Mouse (Mus musculus): ENCODE results near the gene Slc44a3. TPM values are rescaled to one million over a fixed set of nuclear protein-coding genes. Genes with fewer than 3 reads are reported as not detected.
"Not testable (repeated sequence)": the region's sequence is repeated elsewhere in the genome, so short reads cannot be mapped to it uniquely, and the experiment has no call there.

Gene Slc44a3
- polyA plus RNA-seq, 1 experiment from 2014 or later: 0.77 TPM

- WGBS: 71% methylated on average over 15 of the region's 15 CpGs
- Histone ChIP-seq H3K27ac (replicated peaks) (no peak overlapping the region), H3K4me3 (no peak overlapping the region), H3K4me2 (no peak overlapping the region), H3K9me3 (no peaks in the 10 kb centered on the region), H3K36me3 (no peaks in the 10 kb centered on the region), H3K9ac (no peak overlapping the region), H3K27me3 (no peaks in the 10 kb centered on the region), H3K4me1 (replicated peaks) (peaks cover 4% of the 10 kb centered on the region; the same call in 1 of the 2 replicates)
- ATAC-seq (ENCODE audit: low read depth): no peak
Observed at GRCm38 (mm10) chr3:121547851-121548624, 15.8 kb upstream of the Slc44a3 start.

GRCm38 (mm10) chr3:121540621-121541020 lies 8.4 kb upstream of the Slc44a3 start:
- H3K27me3 ChIP-seq: 0 out of 2 replicates have a peak, but pooled peaks cover 6% of the 10 kb centered on the region
- H3K4me1 ChIP-seq (replicated peaks): peaks cover 13% of the 10 kb centered on the region
- no peak overlapping the region; the same call in 1 of the 2 replicates for H3K4me2 ChIP-seq
- H3K36me3 ChIP-seq: no peaks in the 10 kb centered on the region
- no peak overlapping the region for H3K4me3 ChIP-seq
- H3K27ac ChIP-seq (replicated peaks): no peak overlapping the region
- no peak overlapping the region for H3K9ac ChIP-seq
- 50% methylated on average over 5 of the region's 5 CpGs for WGBS
- no peak for ATAC-seq (ENCODE audit: low read depth)
- H3K9me3 ChIP-seq: no peaks in the 10 kb centered on the region

GRCm38 (mm10) chr3:121539871-121540431 lies 7.7 kb upstream of the Slc44a3 start:
- Histone ChIP-seq H3K4me2 (peak overlapping the region; percentile 26; the same call in 1 of the 2 replicates), H3K4me3 (no peak overlapping the region), H3K36me3 (no peaks in the 10 kb centered on the region), H3K27me3 (peaks cover 8% of the 10 kb centered on the region; the same call in 1 of the 2 replicates), H3K9me3 (no peaks in the 10 kb centered on the region), H3K4me1 (replicated peaks) (peaks cover 13% of the 10 kb centered on the region), H3K27ac (replicated peaks) (no peak overlapping the region), H3K9ac (peak overlapping the region; percentile 44; the same call in 1 of the 2 replicates)
- ATAC-seq (ENCODE audit: low read depth): peak; percentile 70
- 3% methylated on average over 8 of the region's 8 CpGs for WGBS

- not testable (repeated sequence) for H3K36me3 ChIP-seq; ATAC-seq (ENCODE audit: low read depth); H3K4me2 ChIP-seq; H3K9me3 ChIP-seq; H3K27ac ChIP-seq (replicated peaks); H3K4me3 ChIP-seq; H3K9ac ChIP-seq
- WGBS: 60% methylated on average over 3 of the region's 3 CpGs
- Histone ChIP-seq H3K27me3 (peaks cover 19% of the 10 kb centered on the region), H3K4me1 (replicated peaks) (peaks cover 13% of the 10 kb centered on the region)
Observed at GRCm38 (mm10) chr3:121538847-121539246, 6.6 kb upstream of the Slc44a3 start.

GRCm38 (mm10) chr3:121537996-121538395 lies 5.8 kb upstream of the Slc44a3 start:
- no peak overlapping the region for H3K4me3 ChIP-seq
- H3K36me3 ChIP-seq: no peaks in the 10 kb centered on the region
- H3K9me3 ChIP-seq: no peaks in the 10 kb centered on the region
- no peak for ATAC-seq (ENCODE audit: low read depth)
- no peak overlapping the region for H3K4me2 ChIP-seq
- no peak overlapping the region for H3K27ac ChIP-seq (replicated peaks)
- no peak overlapping the region for H3K9ac ChIP-seq
- peaks cover 27% of the 10 kb centered on the region for H3K27me3 ChIP-seq
- peaks cover 13% of the 10 kb centered on the region for H3K4me1 ChIP-seq (replicated peaks)
- 96% methylated on average over 3 of the region's 3 CpGs for WGBS

- Histone ChIP-seq H3K27me3 (peaks cover 35% of the 10 kb centered on the region), H3K9me3 (no peaks in the 10 kb centered on the region), H3K36me3 (no peaks in the 10 kb centered on the region), H3K27ac (replicated peaks) (no peak overlapping the region), H3K4me2 (no peak overlapping the region), H3K9ac (no peak overlapping the region), H3K4me3 (no peak overlapping the region), H3K4me1 (replicated peaks) (peaks cover 20% of the 10 kb centered on the region)
- WGBS: 82% methylated on average over 9 of the region's 9 CpGs
- ATAC-seq (ENCODE audit: low read depth): no peak
Observed at GRCm38 (mm10) chr3:121536803-121537202, 4.6 kb upstream of the Slc44a3 start.

- WGBS: 92% methylated on average over 3 of the region's 3 CpGs
- Histone ChIP-seq H3K4me2 (no peak overlapping the region), H3K27ac (replicated peaks) (no peak overlapping the region), H3K4me3 (no peak overlapping the region), H3K9me3 (no peaks in the 10 kb centered on the region), H3K27me3 (peaks cover 44% of the 10 kb centered on the region), H3K4me1 (replicated peaks) (peaks cover 26% of the 10 kb centered on the region), H3K36me3 (no peaks in the 10 kb centered on the region), H3K9ac (no peak overlapping the region)
- ATAC-seq (ENCODE audit: low read depth): no peak
Observed at GRCm38 (mm10) chr3:121535813-121536504, 3.8 kb upstream of the Slc44a3 start.

- 45% methylated on average over 16 of the region's 16 CpGs for WGBS
- Histone ChIP-seq H3K27ac (replicated peaks) (no peak overlapping the region), H3K4me1 (replicated peaks) (peaks cover 23% of the 10 kb centered on the region), H3K4me2 (peak overlapping the region; percentile 54), H3K9ac (peak overlapping the region; percentile 57; the same call in 1 of the 2 replicates), H3K27me3 (peaks cover 39% of the 10 kb centered on the region), H3K36me3 (no peaks in the 10 kb centered on the region), H3K4me3 (peak overlapping the region; percentile 27), H3K9me3 (no peaks in the 10 kb centered on the region)
- ATAC-seq (ENCODE audit: low read depth): 0 out of 2 replicates have a peak, but pooled peaks have one; percentile 5
Observed at GRCm38 (mm10) chr3:121531370-121532148, 645 bp downstream of the Slc44a3 start.

- H3K36me3 ChIP-seq: no peaks in the 10 kb centered on the region
- WGBS: 29% methylated on average over 10 of the region's 10 CpGs
- no peak for ATAC-seq (ENCODE audit: low read depth)
Observed at GRCm38 (mm10) chr3:121530546-121531258, 1.5 kb downstream of the Slc44a3 start.

GRCm38 (mm10) chr3:121526096-121527093 lies 5.8 kb downstream of the Slc44a3 start:
- H3K9ac ChIP-seq: no peak overlapping the region
- H3K4me2 ChIP-seq: no peak overlapping the region
- H3K36me3 ChIP-seq: no peaks in the 10 kb centered on the region
- 75% methylated on average over 17 of the region's 17 CpGs for WGBS
- no peak for ATAC-seq (ENCODE audit: low read depth)
- no peaks in the 10 kb centered on the region for H3K9me3 ChIP-seq
- peaks cover 6% of the 10 kb centered on the region for H3K27me3 ChIP-seq
- H3K4me3 ChIP-seq: no peak overlapping the region
- H3K27ac ChIP-seq (replicated peaks): no peak overlapping the region
- peaks cover 14% of the 10 kb centered on the region; the same call in 1 of the 2 replicates for H3K4me1 ChIP-seq (replicated peaks)

More at GRCm38 (mm10) chr3:121530546-121531258, 1.5 kb downstream of the Slc44a3 start:
- H3K27me3 ChIP-seq: peaks cover 39% of the 10 kb centered on the region
- H3K27ac ChIP-seq (replicated peaks): no peak overlapping the region
- no peak overlapping the region for H3K9ac ChIP-seq
- no peaks in the 10 kb centered on the region for H3K9me3 ChIP-seq
- H3K4me3 ChIP-seq: no peak overlapping the region
- H3K4me1 ChIP-seq (replicated peaks): peaks cover 23% of the 10 kb centered on the region
- H3K4me2 ChIP-seq: no peak overlapping the region
